Mouse (Mus musculus): ENCODE data around the gene Ces1h. TPM values are rescaled to one million over a fixed set of nuclear protein-coding genes. Genes with fewer than 3 reads are reported as not detected.
A peak's percentile ranks its signal among the peaks of the same experiment; 100 is the strongest.
"Not testable (repeated sequence)": the region's sequence is repeated elsewhere in the genome, so short reads cannot be mapped to it uniquely, and the experiment has no call there.

Ces1h gene
- not detected in 2 replicates for polyA plus RNA-seq (2011; ENCODE audit: insufficient read depth, insufficient read length, low read depth, missing spikeins)

DNA sequence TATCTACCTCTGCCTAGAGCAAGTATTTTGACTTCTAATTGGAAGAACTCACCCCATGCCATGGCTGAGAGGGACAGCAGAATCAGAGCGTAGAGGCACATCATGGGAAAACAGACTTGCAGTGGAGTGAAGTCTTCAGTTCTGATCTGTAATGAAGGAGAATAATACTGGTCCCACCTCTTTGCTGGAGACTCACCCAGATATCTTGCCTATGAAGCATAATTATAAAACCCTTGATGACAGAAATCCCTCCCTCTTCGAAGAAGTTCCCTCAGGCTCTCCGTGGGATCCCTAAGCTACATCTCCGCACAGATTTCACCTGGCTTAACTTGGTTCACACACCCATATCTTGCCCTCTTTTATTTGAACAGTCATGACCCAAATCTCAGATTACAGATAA, at the start of gene Ces1h:
Gene Ces1h (minus strand): TSS at position 101 of the 400 bp plus-strand sequence.
- H3K9me3 ChIP-seq (replicated peaks; ENCODE audit: control insufficient read depth, insufficient read depth, low read length, poor library complexity, severe bottlenecking) = peaks cover 5% of the 10 kb centered on the region; the same call in 1 of the 2 replicates
- no peaks in the 10 kb centered on the region for H3K4me1 ChIP-seq (ENCODE audit: control insufficient read depth, insufficient read depth, low read length)
- no peaks in the 10 kb centered on the region for H3K36me3 ChIP-seq (ENCODE audit: control insufficient read depth, insufficient read depth, low read length, poor library complexity, severe bottlenecking)
- H3K27me3 ChIP-seq (ENCODE audit: control insufficient read depth, insufficient read depth, low read length, poor library complexity, severe bottlenecking) = no peaks in the 10 kb centered on the region; the same call in 1 of the 2 replicates
- TF ChIP-seq POLR2A (IDR thresholded peaks at IDR 0.05; ENCODE audit: insufficient read depth, low read length) (no peak), EP300 (IDR thresholded peaks at IDR 0.05; ENCODE audit: insufficient read depth, low read depth, low read length) (no peak), CTCF (IDR thresholded peaks at IDR 0.05; ENCODE audit: low read depth, low read length) (no peak)
- no peak within 1 kb of the TSS for H3K4me3 ChIP-seq (ENCODE audit: low read depth, low read length)
- no peak within 1 kb of the TSS for H3K9ac ChIP-seq (ENCODE audit: low read depth, poor library complexity, severe bottlenecking)
- H3K27ac ChIP-seq (ENCODE audit: insufficient read depth, low read length) = no peak within 1 kb of the TSS

GRCm38 (mm10) chr8:93427195-93427594, 47.7 kb upstream of the Ces1h start:
- H3K4me1 ChIP-seq (ENCODE audit: control insufficient read depth, insufficient read depth, low read length) = no peaks in the 10 kb centered on the region
- H3K36me3 ChIP-seq (ENCODE audit: control insufficient read depth, insufficient read depth, low read length, poor library complexity, severe bottlenecking) = no peaks in the 10 kb centered on the region
- H3K4me3 ChIP-seq (ENCODE audit: low read depth, low read length) = no peak overlapping the region
- TF ChIP-seq CTCF (IDR thresholded peaks at IDR 0.05; ENCODE audit: low read depth, low read length) (no peak), POLR2A (IDR thresholded peaks at IDR 0.05; ENCODE audit: insufficient read depth, low read length) (no peak), EP300 (IDR thresholded peaks at IDR 0.05; ENCODE audit: insufficient read depth, low read depth, low read length) (no peak)
- H3K27me3 ChIP-seq (ENCODE audit: control insufficient read depth, insufficient read depth, low read length, poor library complexity, severe bottlenecking) = no peaks in the 10 kb centered on the region
- no peak overlapping the region for H3K9ac ChIP-seq (ENCODE audit: low read depth, poor library complexity, severe bottlenecking)
- no peaks in the 10 kb centered on the region for H3K9me3 ChIP-seq (replicated peaks; ENCODE audit: control insufficient read depth, insufficient read depth, low read length, poor library complexity, severe bottlenecking)
- no peak overlapping the region for H3K27ac ChIP-seq (ENCODE audit: insufficient read depth, low read length)

DNA sequence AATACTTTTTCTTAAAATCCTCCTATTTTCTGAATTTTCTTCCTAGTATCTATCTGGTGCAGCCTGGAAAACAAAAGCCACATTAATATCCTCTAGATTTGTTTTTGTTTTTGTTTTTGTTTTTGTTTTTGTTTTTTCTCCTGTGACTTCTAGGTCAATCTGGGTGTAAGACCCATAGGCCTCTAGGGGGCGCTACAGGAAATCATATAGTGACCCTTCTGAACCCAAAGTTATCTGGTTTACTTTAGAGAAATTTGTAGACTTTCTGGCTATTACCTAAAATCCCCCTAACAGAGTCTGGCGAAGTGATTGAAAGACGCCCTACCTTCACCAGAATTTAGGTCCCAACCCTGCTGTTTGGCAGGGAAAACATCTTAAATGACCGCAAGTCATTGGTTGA, 35.9 kb upstream of the Ces1h start:
- no peaks in the 10 kb centered on the region for H3K36me3 ChIP-seq (ENCODE audit: control insufficient read depth, insufficient read depth, low read length, poor library complexity, severe bottlenecking)
- no peaks in the 10 kb centered on the region for H3K9me3 ChIP-seq (replicated peaks; ENCODE audit: control insufficient read depth, insufficient read depth, low read length, poor library complexity, severe bottlenecking)
- no peaks in the 10 kb centered on the region for H3K27me3 ChIP-seq (ENCODE audit: control insufficient read depth, insufficient read depth, low read length, poor library complexity, severe bottlenecking)
- H3K4me1 ChIP-seq (ENCODE audit: control insufficient read depth, insufficient read depth, low read length) = no peaks in the 10 kb centered on the region
- no peak overlapping the region for H3K9ac ChIP-seq (ENCODE audit: low read depth, poor library complexity, severe bottlenecking)
- H3K27ac ChIP-seq (ENCODE audit: insufficient read depth, low read length) = no peak overlapping the region
- TF ChIP-seq EP300 (IDR thresholded peaks at IDR 0.05; ENCODE audit: insufficient read depth, low read depth, low read length) (no peak), POLR2A (IDR thresholded peaks at IDR 0.05; ENCODE audit: insufficient read depth, low read length) (no peak), CTCF (IDR thresholded peaks at IDR 0.05; ENCODE audit: low read depth, low read length) (no peak)
- no peak overlapping the region for H3K4me3 ChIP-seq (ENCODE audit: low read depth, low read length)

- TF ChIP-seq EP300 (IDR thresholded peaks at IDR 0.05; ENCODE audit: insufficient read depth, low read depth, low read length) = no peak
- TF ChIP-seq POLR2A (IDR thresholded peaks at IDR 0.05; ENCODE audit: insufficient read depth, low read length) = no peak
Observed at GRCm38 (mm10) chr8:93408830-93409229, 29.3 kb upstream of the Ces1h start.

GRCm38 (mm10) chr8:93399698-93400097, 20.2 kb upstream of the Ces1h start:
- Histone ChIP-seq H3K9me3 (replicated peaks; ENCODE audit: control insufficient read depth, insufficient read depth, low read length, poor library complexity, severe bottlenecking) (no peaks in the 10 kb centered on the region), H3K9ac (ENCODE audit: low read depth, poor library complexity, severe bottlenecking) (no peak overlapping the region), H3K27ac (ENCODE audit: insufficient read depth, low read length) (no peak overlapping the region), H3K4me1 (ENCODE audit: control insufficient read depth, insufficient read depth, low read length) (no peaks in the 10 kb centered on the region), H3K36me3 (ENCODE audit: control insufficient read depth, insufficient read depth, low read length, poor library complexity, severe bottlenecking) (no peaks in the 10 kb centered on the region), H3K4me3 (ENCODE audit: low read depth, low read length) (no peak overlapping the region), H3K27me3 (ENCODE audit: control insufficient read depth, insufficient read depth, low read length, poor library complexity, severe bottlenecking) (no peaks in the 10 kb centered on the region)
- TF ChIP-seq EP300 (IDR thresholded peaks at IDR 0.05; ENCODE audit: insufficient read depth, low read depth, low read length) (no peak), POLR2A (IDR thresholded peaks at IDR 0.05; ENCODE audit: insufficient read depth, low read length) (no peak), CTCF (IDR thresholded peaks at IDR 0.05; ENCODE audit: low read depth, low read length) (no peak)

More at GRCm38 (mm10) chr8:93408830-93409229, 29.3 kb upstream of the Ces1h start:
- Histone ChIP-seq H3K36me3 (ENCODE audit: control insufficient read depth, insufficient read depth, low read length, poor library complexity, severe bottlenecking) (no peaks in the 10 kb centered on the region), H3K27me3 (ENCODE audit: control insufficient read depth, insufficient read depth, low read length, poor library complexity, severe bottlenecking) (no peaks in the 10 kb centered on the region), H3K9ac (ENCODE audit: low read depth, poor library complexity, severe bottlenecking) (no peak overlapping the region), H3K9me3 (replicated peaks; ENCODE audit: control insufficient read depth, insufficient read depth, low read length, poor library complexity, severe bottlenecking) (no peaks in the 10 kb centered on the region), H3K27ac (ENCODE audit: insufficient read depth, low read length) (no peak overlapping the region), H3K4me1 (ENCODE audit: control insufficient read depth, insufficient read depth, low read length) (no peaks in the 10 kb centered on the region), H3K4me3 (ENCODE audit: low read depth, low read length) (no peak overlapping the region)

- Histone ChIP-seq H3K27me3 (ENCODE audit: control insufficient read depth, insufficient read depth, low read length, poor library complexity, severe bottlenecking) (no peaks in the 10 kb centered on the region), H3K36me3 (ENCODE audit: control insufficient read depth, insufficient read depth, low read length, poor library complexity, severe bottlenecking) (no peaks in the 10 kb centered on the region), H3K9me3 (replicated peaks; ENCODE audit: control insufficient read depth, insufficient read depth, low read length, poor library complexity, severe bottlenecking) (no peaks in the 10 kb centered on the region), H3K4me3 (ENCODE audit: low read depth, low read length) (no peak overlapping the region), H3K4me1 (ENCODE audit: control insufficient read depth, insufficient read depth, low read length) (no peaks in the 10 kb centered on the region), H3K9ac (ENCODE audit: low read depth, poor library complexity, severe bottlenecking) (no peak overlapping the region), H3K27ac (ENCODE audit: insufficient read depth, low read length) (no peak overlapping the region)
- TF ChIP-seq CTCF (IDR thresholded peaks at IDR 0.05; ENCODE audit: low read depth, low read length) (peak; percentile 3), EP300 (IDR thresholded peaks at IDR 0.05; ENCODE audit: insufficient read depth, low read depth, low read length) (no peak)
Observed at GRCm38 (mm10) chr8:93398044-93398443, 18.5 kb upstream of the Ces1h start.

DNA sequence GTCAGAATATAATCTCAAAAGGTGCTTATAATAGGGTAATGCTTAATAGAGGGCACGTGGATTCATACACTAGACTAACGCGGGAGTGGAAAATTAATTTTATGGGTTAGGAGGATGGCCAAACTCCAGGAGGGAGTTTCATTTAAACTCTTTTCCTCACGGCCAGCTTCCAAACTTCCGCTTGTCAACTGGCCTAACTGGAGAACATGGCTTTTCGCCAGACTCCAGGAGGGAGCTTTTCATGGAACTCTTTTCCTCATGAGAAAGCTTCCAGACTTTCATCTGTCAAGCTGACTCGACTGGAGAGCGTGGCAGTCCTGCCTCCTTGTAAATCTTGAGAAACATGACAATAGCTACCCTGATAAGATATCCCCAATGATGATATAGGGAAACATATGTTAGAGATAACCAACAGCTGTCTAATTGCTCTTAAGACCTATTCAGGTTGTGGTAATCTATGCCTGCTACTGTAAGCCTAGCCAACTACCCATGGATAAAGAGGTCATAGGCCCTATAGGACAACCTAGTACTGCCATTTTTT, 14.6 kb upstream of the Ces1h start:
- H3K36me3 ChIP-seq (ENCODE audit: control insufficient read depth, insufficient read depth, low read length, poor library complexity, severe bottlenecking); H3K27ac ChIP-seq (ENCODE audit: insufficient read depth, low read length); H3K9me3 ChIP-seq (replicated peaks; ENCODE audit: control insufficient read depth, insufficient read depth, low read length, poor library complexity, severe bottlenecking); H3K27me3 ChIP-seq (ENCODE audit: control insufficient read depth, insufficient read depth, low read length, poor library complexity, severe bottlenecking); H3K9ac ChIP-seq (ENCODE audit: low read depth, poor library complexity, severe bottlenecking); H3K4me1 ChIP-seq (ENCODE audit: control insufficient read depth, insufficient read depth, low read length); H3K4me3 ChIP-seq (ENCODE audit: low read depth, low read length): not testable (repeated sequence)
